Mouse (Mus musculus) cortical plate, adult 2 months (tissue): ENCODE results near the gene Srprb.

Source experiments
- CTCF ChIP-seq: fragments of 200-500 bp; IDR thresholded peaks from 2 replicates; pipeline ENCODE4 v1.5.1; 2011; ENCODE audit warnings: mild to moderate bottlenecking, control low read depth, low read length; ENCODE audit not compliant: insufficient read depth; ENCODE audit errors: extremely low read depth
- POLR2A ChIP-seq: fragments of 200-500 bp; IDR thresholded peaks from 2 replicates; pipeline ENCODE4 v1.6.1; 2011; ENCODE audit warnings: mild to moderate bottlenecking, low read length, control low read depth; ENCODE audit not compliant: insufficient read depth; ENCODE audit errors: extremely low read depth

- TF ChIP-seq POLR2A, result no peak
- no peak for TF ChIP-seq CTCF
Measured at GRCm38 (mm10) chr9:103248618-103249017, 46.7 kb upstream of the Srprb start.
